Mouse (Mus musculus) limb, embryonic 14.5 days (tissue): ENCODE results near the gene Rpl34. TPM values are rescaled to one million over a fixed set of nuclear protein-coding genes. Genes with fewer than 3 reads are reported as not detected.

Experiments used
- ATAC-seq: fragments of 200-750 bp; cut with Nextera tagmentation; 2 replicates; pipeline ENCODE4 v1.8.0; 2017; ENCODE audit warnings: low read depth, moderate number of reproducible peaks, moderate TSS enrichment; ENCODE audit not compliant: low FRiP score
- DNase-seq: peaks from one replicate; pipeline ENCODE4 v3.0.0-alpha.2; 2015; ENCODE audit warnings: low spot score
- H3K27ac ChIP-seq: fragments of 300-500 bp; sonication (generic); replicated peaks from 2 replicates; pipeline ENCODE4 v1.5.1; 2014; ENCODE audit warnings: low read depth, mild to moderate bottlenecking, low read length, moderate library complexity, mixed read lengths
- H3K27me3 ChIP-seq: fragments of 300-500 bp; sonication (generic); 2 replicates; pipeline ENCODE4 v1.6.1; 2014; ENCODE audit warnings: low read length, mixed read lengths; ENCODE audit not compliant: control insufficient read depth, insufficient read depth
- H3K36me3 ChIP-seq: fragments of 300-500 bp; sonication (generic); 2 replicates; pipeline ENCODE4 v1.6.1; 2014; ENCODE audit warnings: mild to moderate bottlenecking, low read length, moderate library complexity, mixed read lengths; ENCODE audit not compliant: control insufficient read depth, insufficient read depth
- H3K4me1 ChIP-seq: fragments of 300-500 bp; sonication (generic); 2 replicates; pipeline ENCODE4 v1.6.1; 2014; ENCODE audit warnings: antibody characterized with exemption, low read length, mixed read lengths; ENCODE audit not compliant: control insufficient read depth, insufficient read depth
- H3K4me2 ChIP-seq: fragments of 300-500 bp; sonication (generic); replicated peaks from 2 replicates; pipeline ENCODE4 v1.6.1; 2014; ENCODE audit warnings: low read depth, mild to moderate bottlenecking, low read length, moderate library complexity; ENCODE audit not compliant: severe bottlenecking
- H3K4me3 ChIP-seq: fragments of 300-500 bp; sonication (generic); replicated peaks from 2 replicates; pipeline ENCODE4 v1.5.1; 2014; ENCODE audit warnings: low read length
- H3K9ac ChIP-seq: fragments of 300-500 bp; sonication (generic); 2 replicates; pipeline ENCODE4 v1.6.1; 2014; ENCODE audit warnings: mild to moderate bottlenecking, low read depth, low read length, moderate library complexity; ENCODE audit not compliant: severe bottlenecking
- H3K9me3 ChIP-seq: fragments of 300-500 bp; sonication (generic); 2 replicates; pipeline ENCODE4 v1.6.1; 2016; ENCODE audit warnings: low read length; ENCODE audit not compliant: control insufficient read depth
- POLR2A ChIP-seq: fragments of 200-500 bp; IDR thresholded peaks from 2 replicates; pipeline ENCODE4 v1.8.0; 2012; ENCODE audit warnings: inconsistent platforms, mild to moderate bottlenecking, moderate library complexity, borderline replicate concordance; ENCODE audit not compliant: insufficient read depth, insufficient read length; ENCODE audit errors: extremely low read depth
- WGBS: fragments of 180-500 bp; shearing (Covaris S2); extraction: QIAGEN DNeasy Blood & Tissue Kit; methylation state at CpG from one replicate; pipeline ENCODE4 v1.1.7; 2014; 5-methylcytosine and 5-hydroxymethylcytosine counted together
- polyA plus RNA-seq, 2 experiments: library from polyadenylated mRNA; depleted of rRNA in 1 of 2; stranded (reverse) in 1 of 2; unstranded in 1 of 2; fragments of >200 nt; fragmentation: Nextera tagmentation in 1 of 2; extraction: Ambion mirVana in 1 of 2; gene quantifications; 2 replicates each; pipeline versions ENCODE4 v1.2.1 to v1.2.3; 2012 to 2014

Gene Rpl34
- polyA plus RNA-seq, 2 experiments, result 1,174 to 3,424 TPM

DNA sequence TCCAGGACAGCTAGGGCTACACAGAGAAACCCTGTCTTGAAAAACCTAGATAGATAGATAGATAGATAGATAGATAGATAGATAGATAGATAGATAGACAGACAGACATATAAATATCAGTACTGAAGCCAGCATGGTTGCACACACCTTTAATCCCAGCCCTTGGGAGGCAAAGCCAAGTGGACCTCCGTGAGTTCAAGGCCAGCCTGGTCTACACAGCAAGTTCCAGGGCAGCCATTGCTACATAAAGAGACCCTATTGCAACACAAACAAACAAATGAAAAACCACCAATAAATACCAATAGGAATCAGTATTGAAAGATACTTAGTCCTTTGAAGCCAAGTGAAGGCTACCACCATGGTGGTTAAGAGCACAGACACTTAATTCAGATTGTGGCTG, 43.1 kb downstream of the Rpl34 start:
- no peak for ATAC-seq
- H3K4me1 ChIP-seq, result peaks cover 8% of the 10 kb centered on the region; the same call in 1 of the 2 replicates
- no peaks in the 10 kb centered on the region for H3K9me3 ChIP-seq
- no peak overlapping the region for H3K27ac ChIP-seq
- no peak for TF ChIP-seq POLR2A
- H3K4me2 ChIP-seq, result no peak overlapping the region
- no peaks in the 10 kb centered on the region for H3K27me3 ChIP-seq
- no peak overlapping the region for H3K4me3 ChIP-seq
- no peak overlapping the region for H3K9ac ChIP-seq
- DNase-seq, result no peak
- H3K36me3 ChIP-seq, result no peaks in the 10 kb centered on the region
- WGBS, result 100% methylated on average over 1 of the region's 1 CpGs

GRCm38 (mm10) chr3:130685014-130685366, 45.2 kb downstream of the Rpl34 start:
- Histone ChIP-seq H3K27me3 (no peaks in the 10 kb centered on the region), H3K36me3 (no peaks in the 10 kb centered on the region), H3K4me1 (no peaks in the 10 kb centered on the region), H3K4me3 (no peak overlapping the region), H3K9ac (no peak overlapping the region), H3K27ac (no peak overlapping the region), H3K4me2 (no peak overlapping the region), H3K9me3 (no peaks in the 10 kb centered on the region)
- no peak for DNase-seq
- no peak for TF ChIP-seq POLR2A
- 64% methylated on average over 8 of the region's 8 CpGs for WGBS
- ATAC-seq, result no peak

- no peak overlapping the region for H3K4me2 ChIP-seq
- H3K9me3 ChIP-seq, result no peaks in the 10 kb centered on the region
- no peaks in the 10 kb centered on the region for H3K36me3 ChIP-seq
- no peaks in the 10 kb centered on the region for H3K27me3 ChIP-seq
- H3K9ac ChIP-seq, result no peak overlapping the region
- no peak overlapping the region for H3K27ac ChIP-seq
- WGBS, result 85% methylated on average over 9 of the region's 9 CpGs
- ATAC-seq (no peak), DNase-seq (no peak)
- H3K4me3 ChIP-seq, result no peak overlapping the region
- no peaks in the 10 kb centered on the region for H3K4me1 ChIP-seq
- TF ChIP-seq POLR2A, result no peak
These were observed 45.8 kb downstream of the Rpl34 start for GRCm38 (mm10) chr3:130684276-130685013.

DNA sequence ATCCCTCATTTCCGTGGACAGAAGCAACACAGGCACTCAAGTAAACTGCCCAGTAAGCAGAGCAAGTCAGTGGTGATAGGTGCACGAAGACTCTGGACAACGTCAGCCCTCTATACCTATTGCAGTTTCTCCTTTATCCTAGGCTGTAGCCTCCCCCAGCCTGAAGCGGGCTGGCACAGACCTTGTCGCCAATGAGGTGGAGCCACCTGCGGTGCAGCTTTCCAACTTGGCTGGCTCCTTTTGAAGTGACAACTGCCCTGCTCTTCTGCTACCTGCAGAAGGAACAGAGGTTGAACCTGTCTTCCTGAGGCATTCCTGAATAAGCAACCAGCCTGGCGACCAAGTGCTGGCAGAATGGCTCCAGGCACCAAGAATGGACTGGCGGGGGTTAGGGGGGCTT, 46.4 kb downstream of the Rpl34 start:
- H3K36me3 ChIP-seq, result no peaks in the 10 kb centered on the region
- no peaks in the 10 kb centered on the region for H3K4me1 ChIP-seq
- no peak overlapping the region for H3K9ac ChIP-seq
- 73% methylated on average over 8 of the region's 8 CpGs for WGBS
- no peak for TF ChIP-seq POLR2A
- no peaks in the 10 kb centered on the region for H3K9me3 ChIP-seq
- DNase-seq (no peak), ATAC-seq (no peak)
- no peaks in the 10 kb centered on the region for H3K27me3 ChIP-seq
- no peak overlapping the region for H3K27ac ChIP-seq
- no peak overlapping the region for H3K4me3 ChIP-seq
- H3K4me2 ChIP-seq, result no peak overlapping the region

DNA sequence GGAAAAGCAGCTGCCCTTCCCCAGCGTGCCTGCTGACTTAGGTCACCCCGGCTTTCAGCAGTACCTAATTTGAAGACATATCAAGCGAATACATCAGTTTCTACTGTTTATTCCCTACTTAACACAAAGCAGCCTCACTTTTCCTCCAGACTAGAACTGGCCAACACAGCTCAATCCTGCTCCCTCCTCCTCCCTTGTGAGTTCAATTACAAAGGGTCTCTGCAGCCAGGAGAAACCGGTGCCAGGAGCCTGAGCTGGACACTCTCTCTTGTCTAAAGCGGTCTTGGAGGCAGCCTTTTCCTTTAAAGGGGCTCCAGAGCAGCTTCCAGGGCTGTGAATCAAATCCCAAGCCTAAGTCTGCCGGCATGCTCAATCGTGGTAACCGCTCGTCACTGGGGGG, 48.0 kb downstream of the Rpl34 start:
- Histone ChIP-seq H3K4me1 (no peaks in the 10 kb centered on the region), H3K9ac (no peak overlapping the region), H3K4me2 (no peak overlapping the region), H3K9me3 (no peaks in the 10 kb centered on the region), H3K27me3 (no peaks in the 10 kb centered on the region), H3K27ac (no peak overlapping the region), H3K36me3 (no peaks in the 10 kb centered on the region), H3K4me3 (no peak overlapping the region)
- 87% methylated on average over 9 of the region's 9 CpGs for WGBS
- DNase-seq (no peak), ATAC-seq (no peak)
- no peak for TF ChIP-seq POLR2A
